Mouse (Mus musculus): Measurements from ENCODE around the gene Espn. TPM values are rescaled to one million over a fixed set of nuclear protein-coding genes. Genes with fewer than 3 reads are reported as not detected.

The Espn gene
- total RNA-seq, 1 experiment from 2014 or later = 1.3 TPM

GRCm38 (mm10) chr4:152079261-152079660, 72.9 kb downstream of the Espn start:
- ATAC-seq (replicated peaks; ENCODE audit: low read depth, poor library complexity, severe bottlenecking) = no peak

GRCm38 (mm10) chr4:152078105-152078530, 74.1 kb downstream of the Espn start:
- ATAC-seq (replicated peaks; ENCODE audit: low read depth, poor library complexity, severe bottlenecking) = peak; percentile 72

GRCm38 (mm10) chr4:152077191-152077590, 75.0 kb downstream of the Espn start:
- ATAC-seq (replicated peaks; ENCODE audit: low read depth, poor library complexity, severe bottlenecking) = no peak

- ATAC-seq (replicated peaks; ENCODE audit: low read depth, poor library complexity, severe bottlenecking) = no peak
Measured at GRCm38 (mm10) chr4:152074548-152074947, 77.6 kb downstream of the Espn start.

GRCm38 (mm10) chr4:152073715-152074114, 78.5 kb downstream of the Espn start:
- ATAC-seq (replicated peaks; ENCODE audit: low read depth, poor library complexity, severe bottlenecking) = no peak

- ATAC-seq (replicated peaks; ENCODE audit: low read depth, poor library complexity, severe bottlenecking) = peak; percentile 6; the same call in 1 of the 2 replicates
Measured at GRCm38 (mm10) chr4:152072655-152073054, 79.5 kb downstream of the Espn start.

GRCm38 (mm10) chr4:152072121-152072601, 80.0 kb downstream of the Espn start, which contains the start of gene Plekhg5:
Gene Plekhg5 (plus strand): TSS chr4:152072498.
- peak; percentile 79 for ATAC-seq (replicated peaks; ENCODE audit: low read depth, poor library complexity, severe bottlenecking)

GRCm38 (mm10) chr4:152070494-152071396, 81.4 kb downstream of the Espn start:
- peak; percentile 63 for ATAC-seq (replicated peaks; ENCODE audit: low read depth, poor library complexity, severe bottlenecking)

Other genes with a start within 250 kb of the Espn start
- 63.7 and 65.2 TPM in 2 replicates for gene Dnajc11, start 218.7 kb downstream of the Espn start, total RNA-seq (2017)
- 6.3 and 11.8 TPM in 2 replicates for gene Thap3, start 163.4 kb downstream of the Espn start, total RNA-seq (2017)
- gene Phf13, start 156.1 kb downstream of the Espn start, total RNA-seq (2017) = 2.4 and 3.3 TPM in 2 replicates
- 6.6 and 8.8 TPM in 2 replicates for gene Klhl21, start 143.6 kb downstream of the Espn start, total RNA-seq (2017)
- gene Zbtb48, start 124.7 kb downstream of the Espn start, total RNA-seq (2017) = 7.4 and 10.7 TPM in 2 replicates
- 0.49 and 1.5 TPM in 2 replicates for gene Tas1r1, start 113.8 kb downstream of the Espn start, total RNA-seq (2017)
- 25.7 and 35.7 TPM in 2 replicates for gene Nol9, start 113.0 kb downstream of the Espn start, total RNA-seq (2017)
- 6.0 and 7.2 TPM in 2 replicates for gene Plekhg5, start 79.9 kb downstream of the Espn start, total RNA-seq (2017)
- not detected in 2 replicates for gene Tnfrsf25, start 36.4 kb downstream of the Espn start, total RNA-seq (2017)
- not detected in 2 replicates for gene Hes2, start 6.5 kb upstream of the Espn start, total RNA-seq (2017)
- 58.2 and 59.6 TPM in 2 replicates for gene Acot7, start 25.8 kb upstream of the Espn start, total RNA-seq (2017)
- under 0.01 TPM in 1 of 2 replicates, not detected in the other for gene Gpr153, start 121.9 kb upstream of the Espn start, total RNA-seq (2017)
- not detected in 2 replicates for gene Hes3, start 139.3 kb upstream of the Espn start, total RNA-seq (2017)
- gene Icmt, start 144.9 kb upstream of the Espn start, total RNA-seq (2017) = 12.2 and 17.7 TPM in 2 replicates
- gene Rnf207, start 166.6 kb upstream of the Espn start, total RNA-seq (2017) = not detected in 2 replicates
- gene Rpl22, start 173.4 kb upstream of the Espn start, total RNA-seq (2017) = 3,442 and 3,905 TPM in 2 replicates
- gene Chd5, start 186.3 kb upstream of the Espn start, total RNA-seq (2017) = under 0.01 and 0.05 TPM in 2 replicates